ENCODE assay signal across 11 mouse cellular contexts in genomic region chr14:19970106-19970785, GRCm38 (mm10). TPM values are rescaled to one million over a fixed set of nuclear protein-coding genes. Genes with fewer than 3 reads are reported as not detected.
A peak's percentile ranks its signal among the peaks of the same experiment; 100 is the strongest.
DNase-seq lines count a peak whose midpoint lies in the region; ATAC-seq and TF ChIP-seq lines count a peak whose summit lies in the region.
"Had no signal": no experiment of that assay in that cellular context is flagged by ENCODE, and none has a peak within 500 bp of the region (broad histone marks: within the 10 kb centered on the region; RNA-seq: fewer than 3 reads in every experiment).

No protein-coding gene starts in this region.

- H3K4me3 ChIP-seq in left cerebral cortex, adult 2 months: no peak overlapping the region
- peak overlapping the region; percentile 39 to 41 for H3K4me3 ChIP-seq in MEL (ENCODE audit: control insufficient read depth in 1 of 2, insufficient read depth in 1 of 2, low read depth in 2 of 2, low read length in 2 of 2)
- H3K4me3 ChIP-seq in liver, postnatal 0 days (ENCODE audit: low read depth, low read length): no peak overlapping the region
- no peak overlapping the region for H3K4me3 ChIP-seq in thymus, adult 2 months (ENCODE audit: control insufficient read depth, insufficient read depth, low read length)

- no peaks in the 10 kb centered on the region for H3K9me3 ChIP-seq in MEL (replicated peaks; ENCODE audit: insufficient read depth, low read length)
- no peaks in the 10 kb centered on the region for H3K9me3 ChIP-seq in liver, postnatal 0 days (ENCODE audit: low read length)

- H3K27ac ChIP-seq in left cerebral cortex, adult 2 months: no peak overlapping the region
- H3K27ac ChIP-seq in MEL (ENCODE audit: control insufficient read depth, low read depth, low read length): peak overlapping the region; percentile 90
- peak overlapping the region; percentile 46 for H3K27ac ChIP-seq in liver, postnatal 0 days (ENCODE audit: low read depth)
- no peak overlapping the region for H3K27ac ChIP-seq in thymus, adult 2 months (ENCODE audit: control insufficient read depth, insufficient read depth, low read length)

- no peak for TF ChIP-seq POLR2A in MEL (IDR thresholded peaks at IDR 0.05; ENCODE audit: control insufficient read depth in 1 of 2, insufficient read depth in 1 of 2, low read depth in 1 of 2, low read length in 2 of 2, poor library complexity in 1 of 2)
- TF ChIP-seq POLR2A in thymus, adult 2 months (IDR thresholded peaks at IDR 0.05; ENCODE audit: control insufficient read depth, extremely low read depth, insufficient read depth, low read length, poor library complexity): no peak

- H3K4me1 ChIP-seq in MEL (ENCODE audit: control insufficient read depth in 1 of 2, insufficient read depth in 2 of 2, low read length in 2 of 2): peaks cover 14 to 52% of the 10 kb centered on the region in 2 experiments
- H3K4me1 ChIP-seq in liver, postnatal 0 days (ENCODE audit: insufficient read depth): peaks cover 9% of the 10 kb centered on the region
- peaks cover 13% of the 10 kb centered on the region for H3K4me1 ChIP-seq in thymus, adult 2 months (replicated peaks; ENCODE audit: control insufficient read depth, insufficient read depth, low read length)

- TF ChIP-seq EP300 in MEL (IDR thresholded peaks at IDR 0.05; ENCODE audit: low read depth in 1 of 2, low read length in 2 of 2): peak; percentile 52 to 65; a peak in 2 of 4 replicates
- no peak for TF ChIP-seq EP300 in liver, postnatal 0 days (IDR thresholded peaks at IDR 0.05; ENCODE audit: low read depth)

- 65% methylated on average over 6 of the region's 6 CpGs for WGBS in liver, postnatal 0 days (ENCODE audit: insufficient replicate concordance)
- WGBS in thymus, adult 2 months: 20% methylated on average over 6 of the region's 6 CpGs

- ATAC-seq in common myeloid progenitor, adult 5-6 weeks (replicated peaks; ENCODE audit: low read depth, poor library complexity, severe bottlenecking): peak; percentile 39
- ATAC-seq in liver, postnatal 0 days: no peak
- ATAC-seq: Patski had no signal

- peak; percentile 6 for TF ChIP-seq CTCF in left cerebral cortex, adult 2 months (IDR thresholded peaks at IDR 0.05)
- TF ChIP-seq CTCF in MEL (IDR thresholded peaks at IDR 0.05 in 2 of 3, conservative IDR thresholded peaks at IDR 0.05 in 1 of 3; ENCODE audit: control insufficient read depth in 1 of 3, insufficient read depth in 1 of 3, low read depth in 2 of 3, low read length in 3 of 3, poor library complexity in 1 of 3, severe bottlenecking in 1 of 3): no peak
- TF ChIP-seq CTCF in liver, postnatal 0 days (IDR thresholded peaks at IDR 0.05; ENCODE audit: low read depth): no peak
- no peak for TF ChIP-seq CTCF in thymus, adult 2 months (IDR thresholded peaks at IDR 0.05; ENCODE audit: borderline replicate concordance, control insufficient read depth, extremely low read depth, insufficient read depth, low read length, poor library complexity)

- H3K4me2 ChIP-seq in liver, postnatal 0 days (ENCODE audit: low read depth, low read length): peak overlapping the region; percentile 42

- DNase-seq in left cerebral cortex, adult 2 months (ENCODE audit: extremely low spot score in 1 of 2, low spot score in 2 of 2): no peak
- DNase-seq in left cerebral cortex, postnatal 10 days (ENCODE audit: extremely low spot score in 1 of 2, low spot score in 2 of 2): no peak
- DNase-seq in MEL (ENCODE audit: low read depth, low spot score): peak; percentile 62
- no peak for DNase-seq in liver, postnatal 0 days
- no peak for DNase-seq in kidney, adult 11 months
- DNase-seq in natural killer cell, adult 2 months (ENCODE audit: low spot score in 2 of 2): no peak
- no peak for DNase-seq in thymus, adult 2 months
- DNase-seq: cerebellum, postnatal 36 days; kidney, postnatal 25 days had no signal

- H3K9ac ChIP-seq in MEL (ENCODE audit: control insufficient read depth, low read depth, low read length, poor library complexity, severe bottlenecking): peak overlapping the region; percentile 46
- H3K9ac ChIP-seq in liver, postnatal 0 days (replicated peaks): no peak overlapping the region

- H3K36me3 ChIP-seq in MEL (ENCODE audit: control insufficient read depth in 1 of 2, insufficient read depth in 2 of 2, low read length in 2 of 2): peaks cover 0 to 35% of the 10 kb centered on the region in 2 experiments; a peak in 2 of 4 replicates
- no peaks in the 10 kb centered on the region for H3K36me3 ChIP-seq in liver, postnatal 0 days (replicated peaks; ENCODE audit: insufficient read depth, low read length)
- H3K36me3 ChIP-seq in thymus, adult 2 months (ENCODE audit: control insufficient read depth, insufficient read depth, low read length): no peaks in the 10 kb centered on the region

- H3K79me2 ChIP-seq in MEL (ENCODE audit: control insufficient read depth, insufficient read depth, low read length, poor library complexity): peaks cover 1% of the 10 kb centered on the region

- no peak for TF ChIP-seq RAD21 in MEL (IDR thresholded peaks at IDR 0.05; ENCODE audit: low read depth, low read length)

- intact Hi-C loops in left cerebral cortex, adult 2 months (cut with DNase I): no loop called here
- intact Hi-C loops in left cerebral cortex, postnatal 10 days (cut with DNase I): loop anchor here (5.0 kb wide), 2 partner anchors 108 to 128 kb away; no protein-coding TSS in a partner anchor

- no peaks in the 10 kb centered on the region for H3K27me3 ChIP-seq in MEL (ENCODE audit: control insufficient read depth in 1 of 2, insufficient read depth in 2 of 2, low read length in 2 of 2)
- H3K27me3 ChIP-seq in liver, postnatal 0 days (ENCODE audit: insufficient read depth, low read length): no peaks in the 10 kb centered on the region
- no peaks in the 10 kb centered on the region for H3K27me3 ChIP-seq in thymus, adult 2 months (ENCODE audit: control insufficient read depth, insufficient read depth, low read length)

TF ChIP-seq in MEL, 35 proteins besides CTCF, POLR2A, EP300 and RAD21:
- TF ChIP-seq JUND (IDR thresholded peaks at IDR 0.05; ENCODE audit: low read depth, low read length) (no peak), TCF12 (IDR thresholded peaks at IDR 0.05; ENCODE audit: low read depth, low read length) (peak; percentile 64), TBP (IDR thresholded peaks at IDR 0.05; ENCODE audit: low read depth, low read length) (no peak), ZNF384 (IDR thresholded peaks at IDR 0.05; ENCODE audit: low read depth, low read length) (peak; percentile 74), SMC3 (IDR thresholded peaks at IDR 0.05; ENCODE audit: low read depth, low read length) (no peak), ZKSCAN1 (IDR thresholded peaks at IDR 0.05; ENCODE audit: low read depth, low read length) (no peak), GATA1 (IDR thresholded peaks at IDR 0.05; ENCODE audit: low read depth, low read length) (peak; percentile 53; the same call in 1 of the 2 replicates), MYB (IDR thresholded peaks at IDR 0.05; ENCODE audit: low read depth, low read length) (peak; percentile 65; the same call in 1 of the 2 replicates), NELFE (IDR thresholded peaks at IDR 0.05; ENCODE audit: low read depth, low read length) (no peak), RCOR1 (IDR thresholded peaks at IDR 0.05; ENCODE audit: low read depth, low read length) (peak; percentile 98)

RNA-seq across cellular contexts. Expression of gene Gng2, which starts 7.2 kb away (rescaled TPM):
- total RNA-seq in left cerebral cortex, adult 2 months (2021): 100 to 1,000 TPM; 195 to 206 TPM
- total RNA-seq in left cerebral cortex, postnatal 10 days (2021): 100 to 1,000 TPM; 521 to 543 TPM
- total RNA-seq in MEL (2012; rRNA removed): 3.3 and 8.9 TPM in 2 replicates
- polyA plus RNA-seq in MEL (2012; ENCODE audit: insufficient read depth in 1 of 2, insufficient read length in 2 of 2, low read depth in 1 of 2, low replicate concordance in 2 of 2, missing spikeins in 1 of 2): 10 to 100 TPM in 1 of 2 experiments, not detected in 1; 17.2 TPM
- 38.7 TPM in 2 replicates for total RNA-seq in common myeloid progenitor, adult 5-6 weeks (2017)
- polyA plus RNA-seq in liver, postnatal 0 days (2015; fragmentation: Nextera tagmentation; extraction: Ambion mirVana): 6.2 and 8.3 TPM in 2 replicates
- 12.3 and 14.0 TPM in 2 replicates for polyA plus RNA-seq in thymus, adult 2 months (2012; rRNA removed)

Comparison
In these comparisons a context has a peak if more than half of its experiments do, and no peak if none do; other contexts are left out.
1. H3K27ac ChIP-seq: peak in MEL (single experiment) and liver, postnatal 0 days (single experiment); none in left cerebral cortex, adult 2 months (single experiment) and thymus, adult 2 months (single experiment).
2. H3K4me3 ChIP-seq: peak in MEL (2 of 2); none in left cerebral cortex, adult 2 months (single experiment), liver, postnatal 0 days (single experiment) and thymus, adult 2 months (single experiment).